Mouse (Mus musculus): Measurements from ENCODE around the gene Ugt1a9. TPM values are rescaled to one million over a fixed set of nuclear protein-coding genes. Genes with fewer than 3 reads are reported as not detected.

Gene Ugt1a9
- total and polyA plus RNA-seq, 2 experiments from 2014 or later: not detected

DNA sequence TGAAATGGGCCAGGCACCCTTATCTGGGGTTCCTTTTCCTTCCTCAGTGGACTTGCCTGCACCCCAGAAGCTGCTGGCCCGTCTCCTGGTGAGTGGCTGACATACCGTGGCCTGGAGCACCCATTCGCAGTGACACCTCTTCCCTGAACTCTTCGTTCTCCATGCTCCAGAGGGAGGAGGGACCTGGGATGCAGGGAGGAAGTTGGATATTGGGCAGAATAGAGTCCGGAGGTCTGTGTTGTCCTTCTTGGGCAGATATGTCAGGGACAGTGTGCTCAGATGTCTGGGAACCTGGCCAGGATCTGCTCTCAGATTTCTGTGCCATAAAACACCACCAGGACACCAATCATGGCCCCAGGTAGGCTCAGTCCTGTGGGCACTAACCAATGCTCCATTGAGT lies 169.5 kb downstream of the Ugt1a9 start:
- Histone ChIP-seq H3K9ac (replicated peaks; ENCODE audit: low read depth, low read length) (no peak overlapping the region), H3K4me3 (ENCODE audit: low read depth, low read length) (no peak overlapping the region), H3K4me1 (ENCODE audit: control insufficient read depth, insufficient read depth) (no peaks in the 10 kb centered on the region), H3K9me3 (replicated peaks; ENCODE audit: control insufficient read depth, low read length) (peaks cover 83% of the 10 kb centered on the region), H3K4me2 (ENCODE audit: low read depth, low read length) (no peak overlapping the region), H3K27ac (ENCODE audit: low read depth) (no peak overlapping the region), H3K36me3 (replicated peaks; ENCODE audit: control insufficient read depth, insufficient read depth, low read length) (no peaks in the 10 kb centered on the region), H3K27me3 (ENCODE audit: control insufficient read depth, insufficient read depth, low read length) (no peaks in the 10 kb centered on the region)
- DNase-seq (ENCODE audit: low spot score) (no peak), ATAC-seq (ENCODE audit: insufficient read depth, low read depth) (no peak)
- TF ChIP-seq EP300 (IDR thresholded peaks at IDR 0.05; ENCODE audit: low read depth): no peak
- no peak for TF ChIP-seq CTCF (IDR thresholded peaks at IDR 0.05; ENCODE audit: low read depth)
- WGBS: 64% methylated on average over 5 of the region's 5 CpGs

- ATAC-seq (ENCODE audit: insufficient read depth, low read depth) (no peak), DNase-seq (ENCODE audit: low spot score) (no peak)
- H3K9me3 ChIP-seq (replicated peaks; ENCODE audit: control insufficient read depth, low read length): peaks cover 81% of the 10 kb centered on the region
- no peaks in the 10 kb centered on the region for H3K4me1 ChIP-seq (ENCODE audit: control insufficient read depth, insufficient read depth)
- H3K9ac ChIP-seq (replicated peaks; ENCODE audit: low read depth, low read length): no peak overlapping the region
- WGBS: 51% methylated on average over 4 of the region's 4 CpGs
- no peaks in the 10 kb centered on the region for H3K36me3 ChIP-seq (replicated peaks; ENCODE audit: control insufficient read depth, insufficient read depth, low read length)
- TF ChIP-seq EP300 (IDR thresholded peaks at IDR 0.05; ENCODE audit: low read depth) (no peak), CTCF (IDR thresholded peaks at IDR 0.05; ENCODE audit: low read depth) (no peak)
- H3K27ac ChIP-seq (ENCODE audit: low read depth): no peak overlapping the region
- no peak overlapping the region for H3K4me2 ChIP-seq (ENCODE audit: low read depth, low read length)
- H3K27me3 ChIP-seq (ENCODE audit: control insufficient read depth, insufficient read depth, low read length): no peaks in the 10 kb centered on the region
- no peak overlapping the region for H3K4me3 ChIP-seq (ENCODE audit: low read depth, low read length)
Measured at GRCm38 (mm10) chr1:88240579-88240978, 170.0 kb downstream of the Ugt1a9 start.

- WGBS: 49% methylated on average over 5 of the region's 5 CpGs
Measured at GRCm38 (mm10) chr1:88243861-88244260, 173.3 kb downstream of the Ugt1a9 start.

DNA sequence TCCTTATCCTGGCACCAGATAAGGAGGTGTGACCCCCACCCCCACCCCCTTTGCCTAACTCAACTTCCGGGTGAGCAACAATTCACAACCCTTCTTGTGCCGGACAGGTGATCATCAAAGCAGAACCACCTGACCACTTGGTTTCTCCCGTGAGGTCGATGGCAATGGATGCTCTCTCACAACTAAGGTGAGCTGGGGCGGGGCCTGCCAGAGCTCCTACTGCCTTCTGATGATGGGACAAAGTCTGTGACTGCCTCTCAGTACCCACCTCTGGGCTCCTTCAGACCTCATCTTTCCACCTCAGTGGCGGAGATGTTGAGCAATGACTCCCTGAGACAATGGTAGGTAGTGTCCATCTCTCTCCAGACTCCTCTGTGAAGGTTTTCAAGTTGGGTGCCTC lies 175.3 kb downstream of the Ugt1a9 start:
- H3K27ac ChIP-seq (ENCODE audit: low read depth): no peak overlapping the region
- H3K36me3 ChIP-seq (replicated peaks; ENCODE audit: control insufficient read depth, insufficient read depth, low read length): no peaks in the 10 kb centered on the region
- no peak overlapping the region for H3K4me2 ChIP-seq (ENCODE audit: low read depth, low read length)
- ATAC-seq (ENCODE audit: insufficient read depth, low read depth) (no peak), DNase-seq (ENCODE audit: low spot score) (no peak)
- TF ChIP-seq EP300 (IDR thresholded peaks at IDR 0.05; ENCODE audit: low read depth) (no peak), CTCF (IDR thresholded peaks at IDR 0.05; ENCODE audit: low read depth) (no peak)
- H3K4me3 ChIP-seq (ENCODE audit: low read depth, low read length): no peak overlapping the region
- no peak overlapping the region for H3K9ac ChIP-seq (replicated peaks; ENCODE audit: low read depth, low read length)
- no peaks in the 10 kb centered on the region for H3K27me3 ChIP-seq (ENCODE audit: control insufficient read depth, insufficient read depth, low read length)
- no peaks in the 10 kb centered on the region for H3K4me1 ChIP-seq (ENCODE audit: control insufficient read depth, insufficient read depth)
- peaks cover 81% of the 10 kb centered on the region for H3K9me3 ChIP-seq (replicated peaks; ENCODE audit: control insufficient read depth, low read length)
- 65% methylated on average over 6 of the region's 6 CpGs for WGBS

More at GRCm38 (mm10) chr1:88243861-88244260, 173.3 kb downstream of the Ugt1a9 start:
- no peak overlapping the region for H3K9ac ChIP-seq (replicated peaks; ENCODE audit: low read depth, low read length)
- no peak overlapping the region for H3K27ac ChIP-seq (ENCODE audit: low read depth)
- ATAC-seq (ENCODE audit: insufficient read depth, low read depth) (no peak), DNase-seq (ENCODE audit: low spot score) (no peak)
- no peak overlapping the region for H3K4me3 ChIP-seq (ENCODE audit: low read depth, low read length)
- no peak overlapping the region for H3K4me2 ChIP-seq (ENCODE audit: low read depth, low read length)
- no peaks in the 10 kb centered on the region for H3K4me1 ChIP-seq (ENCODE audit: control insufficient read depth, insufficient read depth)
- no peaks in the 10 kb centered on the region for H3K36me3 ChIP-seq (replicated peaks; ENCODE audit: control insufficient read depth, insufficient read depth, low read length)
- no peaks in the 10 kb centered on the region for H3K27me3 ChIP-seq (ENCODE audit: control insufficient read depth, insufficient read depth, low read length)
- no peak for TF ChIP-seq EP300 (IDR thresholded peaks at IDR 0.05; ENCODE audit: low read depth)
- TF ChIP-seq CTCF (IDR thresholded peaks at IDR 0.05; ENCODE audit: low read depth): no peak
- H3K9me3 ChIP-seq (replicated peaks; ENCODE audit: control insufficient read depth, low read length): peaks cover 81% of the 10 kb centered on the region

DNA sequence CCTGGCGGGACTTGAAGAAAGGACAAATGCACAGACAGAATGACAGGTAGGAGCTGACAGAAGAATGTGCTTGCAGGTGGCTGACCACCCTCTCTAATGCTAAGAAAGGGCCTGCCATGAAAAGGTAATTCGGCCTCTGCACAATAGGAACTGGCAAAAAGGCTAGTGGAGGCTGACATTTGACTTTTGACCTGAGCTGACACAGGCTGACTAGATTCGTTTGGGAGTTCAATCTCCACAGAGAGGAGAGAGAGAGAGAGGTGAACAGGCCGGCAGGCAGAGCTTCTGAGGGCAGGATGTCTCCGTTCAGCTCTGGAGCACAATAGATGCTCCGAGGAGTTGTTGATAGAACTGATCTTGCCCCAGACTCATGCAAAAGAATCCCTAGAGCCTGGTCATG lies 175.8 kb downstream of the Ugt1a9 start:
- no peak for TF ChIP-seq CTCF (IDR thresholded peaks at IDR 0.05; ENCODE audit: low read depth)
- no peak for TF ChIP-seq EP300 (IDR thresholded peaks at IDR 0.05; ENCODE audit: low read depth)
- H3K4me1 ChIP-seq (ENCODE audit: control insufficient read depth, insufficient read depth): no peaks in the 10 kb centered on the region
- no peak overlapping the region for H3K27ac ChIP-seq (ENCODE audit: low read depth)
- no peak overlapping the region for H3K9ac ChIP-seq (replicated peaks; ENCODE audit: low read depth, low read length)
- no peaks in the 10 kb centered on the region for H3K36me3 ChIP-seq (replicated peaks; ENCODE audit: control insufficient read depth, insufficient read depth, low read length)
- no peak overlapping the region for H3K4me2 ChIP-seq (ENCODE audit: low read depth, low read length)
- ATAC-seq (ENCODE audit: insufficient read depth, low read depth) (no peak), DNase-seq (ENCODE audit: low spot score) (no peak)
- no peak overlapping the region for H3K4me3 ChIP-seq (ENCODE audit: low read depth, low read length)
- H3K9me3 ChIP-seq (replicated peaks; ENCODE audit: control insufficient read depth, low read length): peaks cover 82% of the 10 kb centered on the region
- H3K27me3 ChIP-seq (ENCODE audit: control insufficient read depth, insufficient read depth, low read length): no peaks in the 10 kb centered on the region
- WGBS: 36% methylated on average over 6 of the region's 6 CpGs

GRCm38 (mm10) chr1:88247660-88248059 lies 177.1 kb downstream of the Ugt1a9 start:
- H3K9me3 ChIP-seq (replicated peaks; ENCODE audit: control insufficient read depth, low read length): peaks cover 77% of the 10 kb centered on the region
- no peak overlapping the region for H3K9ac ChIP-seq (replicated peaks; ENCODE audit: low read depth, low read length)
- H3K4me1 ChIP-seq (ENCODE audit: control insufficient read depth, insufficient read depth): no peaks in the 10 kb centered on the region
- no peak overlapping the region for H3K27ac ChIP-seq (ENCODE audit: low read depth)
- 40% methylated on average over 2 of the region's 2 CpGs for WGBS
- ATAC-seq (ENCODE audit: insufficient read depth, low read depth) (no peak), DNase-seq (ENCODE audit: low spot score) (no peak)
- no peak overlapping the region for H3K4me3 ChIP-seq (ENCODE audit: low read depth, low read length)
- no peak overlapping the region for H3K4me2 ChIP-seq (ENCODE audit: low read depth, low read length)
- no peaks in the 10 kb centered on the region for H3K27me3 ChIP-seq (ENCODE audit: control insufficient read depth, insufficient read depth, low read length)
- TF ChIP-seq CTCF (IDR thresholded peaks at IDR 0.05; ENCODE audit: low read depth) (no peak), EP300 (IDR thresholded peaks at IDR 0.05; ENCODE audit: low read depth) (no peak)
- H3K36me3 ChIP-seq (replicated peaks; ENCODE audit: control insufficient read depth, insufficient read depth, low read length): no peaks in the 10 kb centered on the region
